Mouse (Mus musculus): ENCODE measurements around the gene Jak1.

The Jak1 gene

GRCm38 (mm10) chr4:101239313-101240162 lies 25.5 kb downstream of the Jak1 start:
- DNase-seq (ENCODE audit: low spot score) = no peak

- no peak for DNase-seq (ENCODE audit: low spot score)
Measured at GRCm38 (mm10) chr4:101238589-101238988, 26.5 kb downstream of the Jak1 start.

- DNase-seq (ENCODE audit: low spot score) = no peak
Measured at GRCm38 (mm10) chr4:101236797-101237196, 28.3 kb downstream of the Jak1 start.

- no peak for DNase-seq (ENCODE audit: low spot score)
Measured at GRCm38 (mm10) chr4:101235964-101236363, 29.1 kb downstream of the Jak1 start.

GRCm38 (mm10) chr4:101234753-101235152 lies 30.3 kb downstream of the Jak1 start:
- DNase-seq (ENCODE audit: low spot score) = no peak

GRCm38 (mm10) chr4:101234332-101234731 lies 30.8 kb downstream of the Jak1 start:
- DNase-seq (ENCODE audit: low spot score) = no peak

GRCm38 (mm10) chr4:101230621-101231020 lies 34.5 kb downstream of the Jak1 start:
- no peak for DNase-seq (ENCODE audit: low spot score)

GRCm38 (mm10) chr4:101227398-101227797 lies 37.7 kb downstream of the Jak1 start:
- DNase-seq (ENCODE audit: low spot score) = no peak

- DNase-seq (ENCODE audit: low spot score) = no peak
Measured at GRCm38 (mm10) chr4:101225984-101226383, 39.1 kb downstream of the Jak1 start.

- DNase-seq (ENCODE audit: low spot score) = no peak
Measured at GRCm38 (mm10) chr4:101220946-101221345, 44.1 kb downstream of the Jak1 start.

GRCm38 (mm10) chr4:101219839-101220238 lies 45.2 kb downstream of the Jak1 start:
- DNase-seq (ENCODE audit: low spot score) = no peak

GRCm38 (mm10) chr4:101217026-101217540 lies 48.0 kb downstream of the Jak1 start:
- no peak for DNase-seq (ENCODE audit: low spot score)

GRCm38 (mm10) chr4:101216286-101216685 lies 48.8 kb downstream of the Jak1 start:
- no peak for DNase-seq (ENCODE audit: low spot score)

- DNase-seq (ENCODE audit: low spot score) = no peak
Measured at GRCm38 (mm10) chr4:101213477-101213876, 51.6 kb downstream of the Jak1 start.

- no peak for DNase-seq (ENCODE audit: low spot score)
Measured at GRCm38 (mm10) chr4:101207492-101207891, 57.6 kb downstream of the Jak1 start.

GRCm38 (mm10) chr4:101203518-101203917 lies 61.6 kb downstream of the Jak1 start:
- no peak for DNase-seq (ENCODE audit: low spot score)

GRCm38 (mm10) chr4:101202626-101203025 lies 62.5 kb downstream of the Jak1 start:
- DNase-seq (ENCODE audit: low spot score) = no peak

GRCm38 (mm10) chr4:101199433-101200081 lies 65.5 kb downstream of the Jak1 start:
- no peak for DNase-seq (ENCODE audit: low spot score)

- DNase-seq (ENCODE audit: low spot score) = no peak
Measured at GRCm38 (mm10) chr4:101198333-101198732, 66.7 kb downstream of the Jak1 start.

GRCm38 (mm10) chr4:101197421-101198170 lies 67.5 kb downstream of the Jak1 start:
- DNase-seq (ENCODE audit: low spot score) = no peak

GRCm38 (mm10) chr4:101196407-101196806 lies 68.7 kb downstream of the Jak1 start:
- no peak for DNase-seq (ENCODE audit: low spot score)

- no peak for DNase-seq (ENCODE audit: low spot score)
Measured at GRCm38 (mm10) chr4:101194170-101194569, 70.9 kb downstream of the Jak1 start.
